Mouse (Mus musculus) forebrain, embryonic 14.5 days (tissue): ENCODE measurements around the gene Aplf. TPM values are rescaled to one million over a fixed set of nuclear protein-coding genes. Genes with fewer than 3 reads are reported as not detected.
A peak's percentile ranks its signal among the peaks of the same experiment; 100 is the strongest.

Experiments
- ATAC-seq: fragments of 200-750 bp; cut with Nextera tagmentation; 2 replicates; pipeline ENCODE4 v1.8.0; 2017; ENCODE audit warnings: mild to moderate bottlenecking, moderate library complexity
- DNase-seq: peaks from one replicate; pipeline ENCODE4 v3.0.0-alpha.2; 2015; ENCODE audit warnings: low spot score
- H3K27ac ChIP-seq: fragments of 300-500 bp; sonication (generic); 2 replicates; pipeline ENCODE4 v1.5.1; 2014; ENCODE audit warnings: low read depth, mild to moderate bottlenecking, control low read depth, low read length, moderate library complexity
- H3K27me3 ChIP-seq: fragments of 300-500 bp; sonication (generic); replicated peaks from 2 replicates; pipeline ENCODE4 v1.6.1; 2014; ENCODE audit warnings: low read length, control low read depth, mixed read lengths; ENCODE audit not compliant: control insufficient read depth, insufficient read depth
- H3K36me3 ChIP-seq: fragments of 300-500 bp; sonication (generic); 2 replicates; pipeline ENCODE4 v1.6.1; 2014; ENCODE audit warnings: low read length, control low read depth; ENCODE audit not compliant: control insufficient read depth, insufficient read depth
- H3K4me1 ChIP-seq: fragments of 300-500 bp; sonication (generic); 2 replicates; pipeline ENCODE4 v1.6.1; 2014; ENCODE audit warnings: antibody characterized with exemption, low read length, control low read depth; ENCODE audit not compliant: control insufficient read depth, insufficient read depth
- H3K4me2 ChIP-seq: fragments of 300-500 bp; sonication (generic); 2 replicates; pipeline ENCODE4 v1.6.1; 2014; ENCODE audit warnings: mild to moderate bottlenecking, control low read depth, low read length
- H3K4me3 ChIP-seq: fragments of 300-500 bp; sonication (generic); 2 replicates; pipeline ENCODE4 v1.5.1; 2014; ENCODE audit warnings: low read depth, low read length, control low read depth
- H3K9ac ChIP-seq: fragments of 300-500 bp; sonication (generic); 2 replicates; pipeline ENCODE4 v1.6.1; 2014; ENCODE audit warnings: mild to moderate bottlenecking, low read length, control low read depth, moderate library complexity
- H3K9me3 ChIP-seq: fragments of 300-500 bp; sonication (generic); replicated peaks from 2 replicates; pipeline ENCODE4 v1.6.1; 2016; ENCODE audit warnings: low read length, control low read depth, mixed read lengths; ENCODE audit not compliant: control insufficient read depth
- WGBS: fragments of 180-500 bp; shearing (Covaris S2); extraction: QIAGEN DNeasy Blood & Tissue Kit; methylation state at CpG from one replicate; pipeline ENCODE4 v1.1.7; 2014; 5-methylcytosine and 5-hydroxymethylcytosine counted together
- polyA plus RNA-seq: library from polyadenylated mRNA; unstranded; fragments of >200 nt; fragmentation: Nextera tagmentation; extraction: Ambion mirVana; gene quantifications from 2 replicates; pipeline ENCODE4 v1.2.1, GENCODE M21; 2014

Gene Aplf
- polyA plus RNA-seq, 1 experiment from 2014 or later, result 14.9 TPM

- ATAC-seq, result no peak
- H3K9ac ChIP-seq, result no peak overlapping the region
- peaks cover 3% of the 10 kb centered on the region; the same call in 1 of the 2 replicates for H3K4me1 ChIP-seq
- 18% methylated on average over 7 of the region's 7 CpGs for WGBS
- no peaks in the 10 kb centered on the region for H3K9me3 ChIP-seq
- no peak overlapping the region for H3K27ac ChIP-seq
- no peaks in the 10 kb centered on the region for H3K27me3 ChIP-seq
- peak; percentile 90 for DNase-seq
- peak overlapping the region; percentile 28; the same call in 1 of the 2 replicates for H3K4me2 ChIP-seq
- H3K36me3 ChIP-seq, result 0 out of 2 replicates have a peak, but pooled peaks cover 2% of the 10 kb centered on the region
- H3K4me3 ChIP-seq, result no peak overlapping the region
Observed at GRCm38 (mm10) chr6:87669894-87670588, 2.0 kb downstream of the Aplf start.

GRCm38 (mm10) chr6:87668733-87669132 is 3.3 kb downstream of the Aplf start:
- no peak overlapping the region for H3K27ac ChIP-seq
- H3K9ac ChIP-seq, result no peak overlapping the region
- WGBS, result 98% methylated on average over 3 of the region's 3 CpGs
- DNase-seq, result no peak
- no peak overlapping the region for H3K4me2 ChIP-seq
- H3K9me3 ChIP-seq, result no peaks in the 10 kb centered on the region
- H3K36me3 ChIP-seq, result 0 out of 2 replicates have a peak, but pooled peaks cover 2% of the 10 kb centered on the region
- no peaks in the 10 kb centered on the region for H3K27me3 ChIP-seq
- ATAC-seq, result no peak
- no peak overlapping the region for H3K4me3 ChIP-seq
- H3K4me1 ChIP-seq, result peaks cover 3% of the 10 kb centered on the region; the same call in 1 of the 2 replicates

- no peak overlapping the region for H3K9ac ChIP-seq
- WGBS, result 50% methylated on average over 8 of the region's 8 CpGs
- no peak for ATAC-seq
Observed at GRCm38 (mm10) chr6:87667804-87668203, 4.2 kb downstream of the Aplf start.

DNA sequence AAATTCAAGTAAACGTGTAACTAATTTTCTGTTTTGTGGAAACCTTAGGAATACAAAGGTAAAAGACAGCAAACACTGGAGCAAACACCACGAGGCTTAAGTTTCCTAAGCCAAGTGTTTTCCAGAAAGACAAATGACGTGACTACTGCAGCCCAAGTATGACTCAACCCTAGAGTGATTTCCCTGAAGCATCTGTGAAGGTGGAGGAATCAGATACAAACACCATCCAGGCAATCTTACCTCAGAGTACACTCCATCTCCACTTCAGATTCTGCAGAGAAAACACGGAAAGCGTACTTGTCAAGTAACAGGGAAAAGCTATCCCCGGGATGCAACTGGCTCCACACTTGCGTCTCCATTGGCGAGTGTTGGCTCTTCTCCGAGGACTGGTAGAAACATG is 8.5 kb downstream of the Aplf start:
- Histone ChIP-seq H3K9me3 (no peaks in the 10 kb centered on the region), H3K4me3 (no peak overlapping the region), H3K36me3 (0 out of 2 replicates have a peak, but pooled peaks cover 2% of the 10 kb centered on the region), H3K4me2 (no peak overlapping the region), H3K4me1 (no peaks in the 10 kb centered on the region), H3K27ac (no peak overlapping the region), H3K27me3 (no peaks in the 10 kb centered on the region), H3K9ac (no peak overlapping the region)
- ATAC-seq (no peak), DNase-seq (no peak)
- 93% methylated on average over 9 of the region's 9 CpGs for WGBS

More at GRCm38 (mm10) chr6:87667804-87668203, 4.2 kb downstream of the Aplf start:
- Histone ChIP-seq H3K27me3 (no peaks in the 10 kb centered on the region), H3K4me1 (peaks cover 3% of the 10 kb centered on the region; the same call in 1 of the 2 replicates), H3K9me3 (no peaks in the 10 kb centered on the region), H3K4me2 (no peak overlapping the region), H3K36me3 (0 out of 2 replicates have a peak, but pooled peaks cover 2% of the 10 kb centered on the region), H3K4me3 (no peak overlapping the region), H3K27ac (no peak overlapping the region)
- no peak for DNase-seq

- H3K9me3 ChIP-seq, result no peaks in the 10 kb centered on the region
- no peak overlapping the region for H3K4me2 ChIP-seq
- WGBS, result 71% methylated on average over 6 of the region's 6 CpGs
- peaks cover 6% of the 10 kb centered on the region; the same call in 1 of the 2 replicates for H3K36me3 ChIP-seq
- H3K9ac ChIP-seq, result no peak overlapping the region
- no peaks in the 10 kb centered on the region for H3K4me1 ChIP-seq
- H3K27ac ChIP-seq, result no peak overlapping the region
- H3K4me3 ChIP-seq, result no peak overlapping the region
- H3K27me3 ChIP-seq, result no peaks in the 10 kb centered on the region
- DNase-seq (no peak), ATAC-seq (no peak)
Observed at GRCm38 (mm10) chr6:87662197-87662596, 9.8 kb downstream of the Aplf start.

DNA sequence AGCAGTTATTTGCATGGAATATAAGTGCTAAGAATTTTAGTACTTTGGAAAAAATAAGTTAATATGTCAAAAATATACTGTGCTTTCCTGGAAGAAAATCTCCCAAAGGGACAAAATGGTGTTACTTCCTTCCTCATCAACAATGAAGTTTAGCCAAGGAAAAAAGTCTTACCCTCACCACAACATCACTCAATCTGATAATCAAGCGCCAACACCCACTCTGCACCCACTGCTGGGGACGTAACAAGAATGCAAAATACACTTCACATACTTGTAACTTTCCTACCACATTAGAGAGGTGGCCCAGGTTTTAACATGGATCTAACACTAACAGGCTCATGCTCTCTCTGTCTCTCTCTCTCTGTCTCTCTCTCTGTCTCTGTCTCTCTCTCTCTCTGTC is 10.3 kb downstream of the Aplf start:
- Histone ChIP-seq H3K9me3 (no peaks in the 10 kb centered on the region), H3K4me3 (no peak overlapping the region), H3K27me3 (no peaks in the 10 kb centered on the region), H3K4me2 (no peak overlapping the region), H3K27ac (no peak overlapping the region), H3K9ac (no peak overlapping the region), H3K4me1 (no peaks in the 10 kb centered on the region), H3K36me3 (peaks cover 6% of the 10 kb centered on the region; the same call in 1 of the 2 replicates)
- DNase-seq (no peak), ATAC-seq (no peak)
- 91% methylated on average over 2 of the region's 2 CpGs for WGBS

DNA sequence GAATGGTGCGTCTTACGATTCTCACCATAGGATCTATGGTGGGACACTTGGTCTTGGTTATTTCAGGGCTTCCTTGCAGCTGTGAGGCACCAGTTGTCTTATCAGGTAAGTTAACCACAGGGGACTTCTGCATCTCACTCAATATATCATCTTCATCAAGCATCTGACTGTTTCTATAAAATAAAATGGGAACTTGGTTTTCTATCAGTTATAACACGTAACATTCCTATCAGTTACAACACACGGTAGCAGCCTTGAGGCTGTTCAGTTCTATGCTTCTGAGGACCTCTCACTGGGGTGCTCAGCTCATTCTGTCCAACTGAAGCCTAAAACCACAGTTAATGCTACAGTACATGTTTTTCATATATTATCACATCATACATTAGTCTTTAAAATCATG is 13.2 kb downstream of the Aplf start:
- no peaks in the 10 kb centered on the region for H3K27me3 ChIP-seq
- 98% methylated on average over 4 of the region's 4 CpGs for WGBS
- no peak overlapping the region for H3K27ac ChIP-seq
- H3K4me3 ChIP-seq, result no peak overlapping the region
- H3K4me2 ChIP-seq, result no peak overlapping the region
- H3K36me3 ChIP-seq, result peaks cover 6% of the 10 kb centered on the region; the same call in 1 of the 2 replicates
- no peaks in the 10 kb centered on the region for H3K4me1 ChIP-seq
- H3K9ac ChIP-seq, result no peak overlapping the region
- H3K9me3 ChIP-seq, result no peaks in the 10 kb centered on the region
- DNase-seq (no peak), ATAC-seq (no peak)

GRCm38 (mm10) chr6:87653904-87654638 is 17.9 kb downstream of the Aplf start:
- Histone ChIP-seq H3K4me3 (no peak overlapping the region), H3K27ac (no peak overlapping the region), H3K4me1 (no peaks in the 10 kb centered on the region), H3K9me3 (no peaks in the 10 kb centered on the region), H3K27me3 (no peaks in the 10 kb centered on the region), H3K4me2 (no peak overlapping the region), H3K9ac (no peak overlapping the region), H3K36me3 (peaks cover 8% of the 10 kb centered on the region; the same call in 1 of the 2 replicates)
- ATAC-seq (no peak), DNase-seq (no peak)
- WGBS, result 86% methylated on average over 8 of the region's 8 CpGs

DNA sequence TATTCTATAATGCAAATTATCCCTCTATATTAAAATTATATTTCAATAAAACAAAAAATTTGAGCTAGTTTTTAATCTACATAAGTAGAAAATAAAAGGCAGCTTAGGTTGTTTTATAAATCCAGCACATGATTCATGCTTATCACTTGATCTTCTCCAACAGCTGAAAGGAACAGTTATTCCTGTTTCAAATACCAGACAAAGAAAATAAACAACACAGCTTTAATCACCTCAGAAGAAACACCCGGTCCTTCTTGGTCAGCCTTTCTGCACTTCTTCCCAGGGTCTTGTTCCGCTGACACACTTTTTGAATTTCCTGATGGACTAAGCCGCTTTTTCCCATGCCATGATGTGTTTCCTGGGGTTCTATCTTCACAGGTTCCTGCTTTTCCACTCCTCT is 18.5 kb downstream of the Aplf start:
- H3K4me1 ChIP-seq, result no peaks in the 10 kb centered on the region
- H3K4me2 ChIP-seq, result no peak overlapping the region
- no peak overlapping the region for H3K9ac ChIP-seq
- H3K4me3 ChIP-seq, result no peak overlapping the region
- no peak for ATAC-seq
- DNase-seq, result no peak
- H3K36me3 ChIP-seq, result peaks cover 8% of the 10 kb centered on the region; the same call in 1 of the 2 replicates
- no peaks in the 10 kb centered on the region for H3K9me3 ChIP-seq
- no peaks in the 10 kb centered on the region for H3K27me3 ChIP-seq
- 78% methylated on average over 3 of the region's 3 CpGs for WGBS
- no peak overlapping the region for H3K27ac ChIP-seq
